Mouse (Mus musculus) limb, embryonic 11.5 days (tissue): ENCODE data around the gene Eftud2. TPM values are rescaled to one million over a fixed set of nuclear protein-coding genes. Genes with fewer than 3 reads are reported as not detected.

Experiments used
- ATAC-seq: fragments of 200-750 bp; cut with Nextera tagmentation; 2 replicates; pipeline ENCODE4 v1.8.0; 2017; ENCODE audit warnings: low read depth; ENCODE audit not compliant: insufficient number of reproducible peaks, low FRiP score, low TSS enrichment
- DNase-seq: peaks from one replicate; pipeline ENCODE4 v3.0.0-alpha.2; 2015; ENCODE audit warnings: low spot score
- H3K27ac ChIP-seq: fragments of 300-500 bp; sonication (generic); replicated peaks from 2 replicates; pipeline ENCODE4 v1.5.1; 2014; ENCODE audit warnings: low read depth, mild to moderate bottlenecking, low read length
- H3K27me3 ChIP-seq: fragments of 300-500 bp; sonication (generic); 2 replicates; pipeline ENCODE4 v1.6.1; 2014; ENCODE audit warnings: mild to moderate bottlenecking, low read length, mixed read lengths; ENCODE audit not compliant: control insufficient read depth, insufficient read depth
- H3K36me3 ChIP-seq: fragments of 300-500 bp; sonication (generic); 2 replicates; pipeline ENCODE4 v1.6.1; 2014; ENCODE audit warnings: mild to moderate bottlenecking, low read length, moderate library complexity, mixed read lengths; ENCODE audit not compliant: control insufficient read depth, insufficient read depth
- H3K4me1 ChIP-seq: fragments of 300-500 bp; sonication (generic); 2 replicates; pipeline ENCODE4 v1.6.1; 2014; ENCODE audit warnings: low read length, mixed read lengths; ENCODE audit not compliant: control insufficient read depth, insufficient read depth
- H3K4me2 ChIP-seq: fragments of 300-500 bp; sonication (generic); 2 replicates; pipeline ENCODE4 v1.6.1; 2014; ENCODE audit warnings: low read depth, mild to moderate bottlenecking, moderate library complexity; ENCODE audit not compliant: severe bottlenecking
- H3K4me3 ChIP-seq: fragments of 300-500 bp; sonication (generic); 2 replicates; pipeline ENCODE4 v1.5.1; 2014; ENCODE audit warnings: low read depth, low read length
- H3K9ac ChIP-seq: fragments of 300-500 bp; sonication (generic); 2 replicates; pipeline ENCODE4 v1.6.1; 2014; ENCODE audit warnings: mild to moderate bottlenecking, low read length
- H3K9me3 ChIP-seq: fragments of 300-500 bp; sonication (generic); 2 replicates; pipeline ENCODE4 v1.6.1; 2016; ENCODE audit warnings: low read length; ENCODE audit not compliant: control insufficient read depth
- WGBS: fragments of 180-500 bp; shearing (Covaris S2); extraction: QIAGEN DNeasy Blood & Tissue Kit; methylation state at CpG from one replicate; pipeline ENCODE4 v1.1.7; 2014; 5-methylcytosine and 5-hydroxymethylcytosine counted together
- polyA plus RNA-seq: library from polyadenylated mRNA; unstranded; fragments of >200 nt; fragmentation: Nextera tagmentation; extraction: Ambion mirVana; gene quantifications from 2 replicates; pipeline ENCODE4 v1.2.1, GENCODE M21; 2014

Eftud2 gene
- polyA plus RNA-seq, 1 experiment from 2014 or later, result 276 TPM

DNA sequence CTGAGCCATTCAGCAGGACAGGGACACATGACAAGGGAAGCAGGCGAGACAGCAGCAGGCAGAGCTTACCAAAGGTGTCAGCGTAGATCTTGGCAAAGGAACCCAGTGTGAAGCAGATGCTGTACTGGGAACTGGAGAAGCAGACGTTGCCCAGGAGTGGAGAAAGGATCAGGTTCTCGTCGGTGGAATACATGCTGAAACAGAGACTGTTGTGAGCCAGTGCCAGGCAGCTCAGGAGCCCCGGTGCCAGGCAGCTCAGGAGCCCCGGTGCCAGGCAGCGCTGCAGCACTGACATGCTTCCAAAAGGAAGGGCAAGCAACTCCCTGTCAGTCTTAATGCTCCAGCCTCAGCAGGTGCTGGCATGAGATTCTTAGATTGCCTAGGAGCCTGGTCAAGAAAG lies 20.9 kb downstream of the Eftud2 start:
- no peak for DNase-seq
- Histone ChIP-seq H3K4me1 (peaks cover 13% of the 10 kb centered on the region), H3K27me3 (no peaks in the 10 kb centered on the region), H3K4me3 (no peak overlapping the region), H3K9me3 (no peaks in the 10 kb centered on the region), H3K4me2 (no peak overlapping the region), H3K9ac (no peak overlapping the region), H3K36me3 (peaks cover 29% of the 10 kb centered on the region), H3K27ac (no peak overlapping the region)
- WGBS, result 90% methylated on average over 8 of the region's 8 CpGs
- no peak for ATAC-seq

DNA sequence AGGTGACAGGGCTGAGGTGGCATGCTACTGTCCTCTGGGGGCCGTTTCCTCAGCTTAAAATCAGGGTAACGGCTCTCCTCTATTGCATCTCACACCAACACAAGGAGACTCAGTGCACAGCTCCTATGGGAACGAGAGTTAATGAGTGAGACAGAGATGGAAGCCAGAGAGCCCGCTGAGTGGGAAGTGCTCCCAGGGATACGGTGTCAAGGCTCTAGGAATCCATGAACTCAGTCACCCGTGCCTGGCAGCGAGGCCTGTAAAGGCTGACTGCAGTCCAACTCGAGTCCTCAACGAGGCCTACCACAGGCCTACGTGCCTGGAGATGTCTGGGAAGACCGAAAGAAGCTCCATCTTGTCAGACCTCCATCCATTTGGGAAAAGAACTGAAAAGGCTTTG lies 21.8 kb downstream of the Eftud2 start:
- ATAC-seq (no peak), DNase-seq (no peak)
- 90% methylated on average over 11 of the region's 11 CpGs for WGBS
- peaks cover 13% of the 10 kb centered on the region for H3K4me1 ChIP-seq
- H3K4me2 ChIP-seq, result no peak overlapping the region
- H3K9ac ChIP-seq, result no peak overlapping the region
- H3K36me3 ChIP-seq, result peaks cover 28% of the 10 kb centered on the region
- no peaks in the 10 kb centered on the region for H3K9me3 ChIP-seq
- H3K27ac ChIP-seq, result no peak overlapping the region
- no peak overlapping the region for H3K4me3 ChIP-seq
- H3K27me3 ChIP-seq, result no peaks in the 10 kb centered on the region

DNA sequence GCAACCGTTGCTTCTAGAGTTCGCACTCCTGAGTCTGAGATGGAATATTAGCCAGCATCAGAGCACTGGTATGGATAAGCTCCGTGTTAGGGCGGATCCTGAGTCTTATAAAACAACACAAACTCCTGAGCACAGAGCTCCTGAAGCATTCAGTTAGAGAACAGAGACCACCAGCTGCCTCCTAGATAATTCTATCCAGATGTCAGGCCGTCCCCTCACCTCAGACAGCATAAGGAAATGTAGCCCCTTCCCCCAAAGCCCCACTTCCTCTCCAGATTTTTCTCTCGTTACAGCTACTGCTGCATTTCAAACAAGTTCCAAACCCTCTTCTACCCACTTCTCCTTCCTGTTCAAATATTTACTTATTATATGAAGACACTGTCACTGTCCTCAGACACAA lies 24.8 kb downstream of the Eftud2 start:
- peaks cover 17% of the 10 kb centered on the region for H3K36me3 ChIP-seq
- no peak overlapping the region for H3K9ac ChIP-seq
- H3K4me2 ChIP-seq, result no peak overlapping the region
- H3K27ac ChIP-seq, result peak overlapping the region; percentile 43; the same call in 1 of the 2 replicates
- DNase-seq (peak; percentile 57), ATAC-seq (no peak)
- H3K9me3 ChIP-seq, result no peaks in the 10 kb centered on the region
- H3K4me3 ChIP-seq, result no peak overlapping the region
- H3K4me1 ChIP-seq, result peaks cover 13% of the 10 kb centered on the region
- WGBS, result 35% methylated on average over 6 of the region's 6 CpGs
- H3K27me3 ChIP-seq, result no peaks in the 10 kb centered on the region

DNA sequence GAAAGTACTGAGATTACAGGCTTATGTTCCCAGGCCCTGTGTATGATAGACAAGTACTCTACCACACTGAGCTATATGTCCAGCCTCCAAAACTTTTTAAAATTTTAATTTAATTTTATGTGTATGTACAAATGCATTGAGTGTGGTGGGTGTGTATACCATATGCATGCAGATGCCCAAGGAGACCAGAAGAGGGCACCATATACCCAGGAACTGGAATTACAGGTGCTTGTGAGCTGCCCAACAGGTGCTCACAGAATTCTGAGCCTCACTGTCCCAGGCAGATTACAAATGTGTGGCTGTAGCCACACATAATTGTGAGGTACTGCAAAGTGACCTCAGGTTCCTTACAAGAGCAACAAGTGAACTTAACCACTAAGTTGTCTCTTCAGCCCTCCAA lies 27.0 kb downstream of the Eftud2 start:
- no peak overlapping the region for H3K9ac ChIP-seq
- DNase-seq, result no peak
- no peak overlapping the region for H3K4me2 ChIP-seq
- no peak overlapping the region for H3K27ac ChIP-seq
- H3K4me3 ChIP-seq, result no peak overlapping the region
- peaks cover 13% of the 10 kb centered on the region for H3K4me1 ChIP-seq
- no peaks in the 10 kb centered on the region for H3K9me3 ChIP-seq
- no peak for ATAC-seq
- H3K27me3 ChIP-seq, result no peaks in the 10 kb centered on the region
- peaks cover 20% of the 10 kb centered on the region for H3K36me3 ChIP-seq

DNA sequence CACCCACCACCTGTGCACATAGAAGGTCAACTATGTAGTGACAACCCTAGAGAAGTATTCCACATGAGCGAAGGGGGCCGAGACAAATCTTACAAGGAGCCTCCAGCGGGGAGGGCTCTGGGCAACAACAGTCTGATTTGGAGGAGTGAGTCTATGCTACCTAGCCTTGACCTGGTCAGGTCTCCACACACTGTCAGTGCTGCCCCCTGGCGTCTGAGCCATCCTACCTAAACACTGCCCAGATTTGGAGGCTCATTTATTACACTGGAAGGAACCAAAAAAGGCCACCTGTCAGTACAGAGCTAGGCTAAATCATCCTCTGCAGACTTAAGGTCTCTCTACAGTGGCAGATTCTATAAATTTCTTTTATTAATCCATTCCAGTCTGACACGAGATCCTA lies 28.9 kb downstream of the Eftud2 start:
- DNase-seq (peak; percentile 80), ATAC-seq (no peak)
- 71% methylated on average over 5 of the region's 5 CpGs for WGBS
- Histone ChIP-seq H3K9me3 (no peaks in the 10 kb centered on the region), H3K4me1 (peaks cover 13% of the 10 kb centered on the region), H3K27ac (no peak overlapping the region), H3K4me3 (no peak overlapping the region), H3K9ac (no peak overlapping the region), H3K36me3 (peaks cover 18% of the 10 kb centered on the region), H3K27me3 (no peaks in the 10 kb centered on the region), H3K4me2 (no peak overlapping the region)

DNA sequence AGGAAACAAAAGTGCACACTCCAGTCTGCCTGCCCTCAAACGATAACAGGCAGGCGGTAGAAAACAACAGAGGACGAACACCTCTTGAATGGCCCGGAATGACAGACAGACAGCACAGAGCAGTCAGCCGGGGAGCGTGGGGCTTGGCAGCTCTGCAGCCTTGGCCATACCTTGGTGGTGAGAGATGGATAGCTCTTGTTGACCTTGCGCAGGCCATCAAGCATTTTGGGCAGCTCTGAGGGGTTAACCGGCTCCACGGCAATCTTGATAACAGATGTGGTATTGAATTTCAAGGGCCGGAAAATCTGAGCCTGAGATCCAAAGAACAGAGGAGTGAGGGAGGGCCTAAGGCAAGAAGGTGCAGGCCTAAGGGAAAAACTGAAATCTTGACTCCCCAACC lies 34.9 kb downstream of the Eftud2 start:
- no peak overlapping the region for H3K4me3 ChIP-seq

DNA sequence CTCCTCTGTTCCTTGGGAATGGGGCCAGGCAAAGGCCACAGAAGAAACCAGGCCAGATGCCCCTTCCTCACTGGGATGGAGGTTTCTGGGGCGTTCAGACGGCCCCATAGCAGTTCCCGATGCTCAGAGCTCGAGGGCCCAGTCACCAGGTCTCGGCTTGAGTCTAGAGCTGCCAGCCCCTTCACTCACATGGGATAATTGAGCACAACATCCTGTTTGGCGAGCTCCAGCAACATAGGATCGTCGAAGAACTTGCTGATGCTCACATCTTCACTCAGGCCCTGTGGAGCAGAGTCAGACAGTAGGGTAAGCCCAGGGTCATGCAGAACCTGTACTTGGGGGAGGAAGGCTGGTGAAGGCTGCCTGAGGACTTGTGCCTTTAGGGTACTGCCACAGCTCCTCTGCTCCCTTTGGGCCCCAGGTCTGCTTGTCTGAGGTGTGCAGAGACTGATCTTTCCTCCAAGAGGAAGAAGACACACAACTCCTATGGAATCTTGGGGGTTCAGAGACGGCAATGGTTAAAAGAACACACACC lies 42.1 kb downstream of the Eftud2 start:
- peaks cover 28% of the 10 kb centered on the region for H3K36me3 ChIP-seq
- no peak overlapping the region for H3K4me2 ChIP-seq
- no peak overlapping the region for H3K9ac ChIP-seq
- H3K9me3 ChIP-seq, result no peaks in the 10 kb centered on the region
- H3K27ac ChIP-seq, result no peak overlapping the region
- ATAC-seq (no peak), DNase-seq (no peak)
- 92% methylated on average over 9 of the region's 9 CpGs for WGBS
- no peaks in the 10 kb centered on the region for H3K4me1 ChIP-seq
- H3K27me3 ChIP-seq, result no peaks in the 10 kb centered on the region
- H3K4me3 ChIP-seq, result no peak overlapping the region

More for the DNA sequence above, 34.9 kb downstream of the Eftud2 start:
- H3K4me2 ChIP-seq, result no peak overlapping the region
- no peak for DNase-seq
- H3K4me1 ChIP-seq, result no peaks in the 10 kb centered on the region
- no peak overlapping the region for H3K27ac ChIP-seq
- H3K36me3 ChIP-seq, result peaks cover 27% of the 10 kb centered on the region
- H3K27me3 ChIP-seq, result no peaks in the 10 kb centered on the region
- ATAC-seq, result no peak
- WGBS, result 68% methylated on average over 10 of the region's 10 CpGs
- H3K9me3 ChIP-seq, result no peaks in the 10 kb centered on the region
- H3K9ac ChIP-seq, result no peak overlapping the region

DNA sequence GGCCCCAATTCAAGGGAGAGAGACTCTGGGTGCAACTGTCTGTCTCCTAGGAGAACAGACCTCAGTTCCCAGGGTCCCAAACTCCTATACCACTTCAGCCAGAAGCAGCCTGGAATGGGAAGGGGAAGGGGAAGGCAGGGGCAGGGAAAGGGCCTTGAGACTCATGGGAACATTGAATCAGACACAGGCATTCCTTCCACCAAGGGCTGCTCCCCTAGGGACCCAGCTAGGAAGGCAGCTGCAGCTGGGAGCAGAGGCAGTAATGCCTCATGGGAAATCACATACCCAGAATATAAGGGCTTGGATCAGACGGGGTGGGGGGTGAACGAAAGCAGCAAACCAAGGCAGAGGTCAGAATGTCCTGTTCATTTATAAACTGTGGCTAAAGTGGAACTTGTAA lies 42.7 kb downstream of the Eftud2 start:
- no peak overlapping the region for H3K4me3 ChIP-seq
- no peaks in the 10 kb centered on the region for H3K9me3 ChIP-seq
- H3K36me3 ChIP-seq, result peaks cover 27% of the 10 kb centered on the region
- DNase-seq (no peak), ATAC-seq (no peak)
- 89% methylated on average over 2 of the region's 2 CpGs for WGBS
- no peak overlapping the region for H3K4me2 ChIP-seq
- H3K4me1 ChIP-seq, result no peaks in the 10 kb centered on the region
- H3K9ac ChIP-seq, result no peak overlapping the region
- H3K27me3 ChIP-seq, result no peaks in the 10 kb centered on the region
- H3K27ac ChIP-seq, result no peak overlapping the region

DNA sequence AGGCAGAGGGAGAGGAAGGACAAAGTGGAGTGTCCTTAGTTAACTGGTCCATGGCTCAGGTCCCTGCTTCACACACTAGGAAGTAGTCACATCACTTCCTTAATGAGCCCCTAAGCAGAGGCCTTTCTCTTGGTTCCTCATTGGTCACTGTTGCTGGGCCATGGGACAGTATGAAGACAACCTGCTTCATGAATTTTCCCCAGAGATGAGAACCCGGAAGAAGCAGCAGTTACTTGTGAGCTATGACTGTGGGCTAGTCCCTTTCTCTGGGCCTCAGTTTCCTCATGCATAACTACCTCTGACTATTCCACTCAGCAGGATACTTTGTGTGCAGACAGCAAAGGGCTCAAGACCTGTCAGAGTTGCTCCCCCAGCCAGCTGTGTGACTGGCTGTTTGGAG lies 43.4 kb downstream of the Eftud2 start:
- no peaks in the 10 kb centered on the region for H3K9me3 ChIP-seq
- H3K4me3 ChIP-seq, result no peak overlapping the region
- H3K9ac ChIP-seq, result no peak overlapping the region
- H3K4me1 ChIP-seq, result no peaks in the 10 kb centered on the region
- ATAC-seq (no peak), DNase-seq (no peak)
- peaks cover 24% of the 10 kb centered on the region for H3K36me3 ChIP-seq
- WGBS, result 100% methylated on average over 1 of the region's 1 CpGs
- no peak overlapping the region for H3K4me2 ChIP-seq
- H3K27ac ChIP-seq, result no peak overlapping the region
- H3K27me3 ChIP-seq, result no peaks in the 10 kb centered on the region
